Mouse (Mus musculus): ENCODE data around the gene Fmo6. TPM values are rescaled to one million over a fixed set of nuclear protein-coding genes. Genes with fewer than 3 reads are reported as not detected.

Fmo6 gene
- polyA plus RNA-seq, 1 experiment from 2014 or later, result not detected

- Histone ChIP-seq H3K79me2 (ENCODE audit: inconsistent target) (no peaks in the 10 kb centered on the region), H3K36me3 (ENCODE audit: inconsistent target) (no peaks in the 10 kb centered on the region), H3K4me3 (ENCODE audit: inconsistent target) (no peak overlapping the region), H3K27ac (no peak overlapping the region)
- 93% methylated on average over 7 of the region's 7 CpGs for WGBS (ENCODE audit: missing documents)
Observed at GRCm38 (mm10) chr1:162887644-162888043, 49.7 kb downstream of the Fmo6 start.

- Histone ChIP-seq H3K27ac (no peak overlapping the region), H3K79me2 (ENCODE audit: inconsistent target) (no peaks in the 10 kb centered on the region), H3K4me3 (ENCODE audit: inconsistent target) (no peak overlapping the region), H3K36me3 (ENCODE audit: inconsistent target) (no peaks in the 10 kb centered on the region)
- 93% methylated on average over 11 of the region's 11 CpGs for WGBS (ENCODE audit: missing documents)
Observed at GRCm38 (mm10) chr1:162886138-162886816, 51.0 kb downstream of the Fmo6 start.

GRCm38 (mm10) chr1:162882681-162883080, 54.6 kb downstream of the Fmo6 start:
- 68% methylated on average over 4 of the region's 4 CpGs for WGBS (ENCODE audit: missing documents)
- H3K36me3 ChIP-seq (ENCODE audit: inconsistent target), result no peaks in the 10 kb centered on the region
- H3K79me2 ChIP-seq (ENCODE audit: inconsistent target), result no peaks in the 10 kb centered on the region
- H3K4me3 ChIP-seq (ENCODE audit: inconsistent target), result no peak overlapping the region
- no peak overlapping the region for H3K27ac ChIP-seq

- H3K4me3 ChIP-seq (ENCODE audit: inconsistent target), result no peak overlapping the region
- no peaks in the 10 kb centered on the region for H3K36me3 ChIP-seq (ENCODE audit: inconsistent target)
- no peaks in the 10 kb centered on the region for H3K79me2 ChIP-seq (ENCODE audit: inconsistent target)
- 46% methylated on average over 10 of the region's 11 CpGs for WGBS (ENCODE audit: missing documents)
- no peak overlapping the region for H3K27ac ChIP-seq
Observed at GRCm38 (mm10) chr1:162879595-162880369, 57.5 kb downstream of the Fmo6 start.

GRCm38 (mm10) chr1:162875091-162875490, 62.2 kb downstream of the Fmo6 start:
- no peak overlapping the region for H3K27ac ChIP-seq
- no peaks in the 10 kb centered on the region for H3K79me2 ChIP-seq (ENCODE audit: inconsistent target)
- no peak overlapping the region for H3K4me3 ChIP-seq (ENCODE audit: inconsistent target)
- no peaks in the 10 kb centered on the region for H3K36me3 ChIP-seq (ENCODE audit: inconsistent target)
- WGBS (ENCODE audit: missing documents), result 75% methylated on average over 3 of the region's 3 CpGs

- 52% methylated on average over 9 of the region's 9 CpGs for WGBS (ENCODE audit: missing documents)
- H3K27ac ChIP-seq, result no peak overlapping the region
- no peaks in the 10 kb centered on the region for H3K36me3 ChIP-seq (ENCODE audit: inconsistent target)
- H3K79me2 ChIP-seq (ENCODE audit: inconsistent target), result no peaks in the 10 kb centered on the region
- H3K4me3 ChIP-seq (ENCODE audit: inconsistent target), result no peak overlapping the region
Observed at GRCm38 (mm10) chr1:162871701-162872311, 65.5 kb downstream of the Fmo6 start.

GRCm38 (mm10) chr1:162870978-162871377, 66.3 kb downstream of the Fmo6 start:
- Histone ChIP-seq H3K4me3 (ENCODE audit: inconsistent target) (no peak overlapping the region), H3K27ac (no peak overlapping the region), H3K36me3 (ENCODE audit: inconsistent target) (no peaks in the 10 kb centered on the region), H3K79me2 (ENCODE audit: inconsistent target) (no peaks in the 10 kb centered on the region)
- WGBS (ENCODE audit: missing documents), result 75% methylated on average over 7 of the region's 7 CpGs

- H3K4me3 ChIP-seq (ENCODE audit: inconsistent target), result no peak overlapping the region
- no peaks in the 10 kb centered on the region for H3K36me3 ChIP-seq (ENCODE audit: inconsistent target)
- no peak overlapping the region for H3K27ac ChIP-seq
- H3K79me2 ChIP-seq (ENCODE audit: inconsistent target), result no peaks in the 10 kb centered on the region
- 94% methylated on average over 4 of the region's 4 CpGs for WGBS (ENCODE audit: missing documents)
Observed at GRCm38 (mm10) chr1:162867396-162867795, 69.9 kb downstream of the Fmo6 start.

Other genes with a start within 250 kb of the Fmo6 start
- 44.0 to 64.3 TPM (median 56.5 TPM) in 3 replicates for gene Prrc2c, start 197.0 kb downstream of the Fmo6 start, polyA plus RNA-seq (2018)
- gene Fmo4, start 123.5 kb downstream of the Fmo6 start, polyA plus RNA-seq (2018), result not detected in 3 replicates
- gene Fmo1, start 70.9 kb downstream of the Fmo6 start, polyA plus RNA-seq (2018), result not detected in 3 replicates
- not detected in 3 replicates for gene Fmo2, start 38.8 kb downstream of the Fmo6 start, polyA plus RNA-seq (2018)
- not detected in 3 replicates for gene Fmo3, start 47.0 kb upstream of the Fmo6 start, polyA plus RNA-seq (2018)
- not detected in 3 replicates for gene Mroh9, start 148.2 kb upstream of the Fmo6 start, polyA plus RNA-seq (2018)